Mouse (Mus musculus) activated CD4-positive, CD25-positive, alpha-beta regulatory T cell, adult 4 months (primary cell): ENCODE data around the gene Cyp24a1. TPM values are rescaled to one million over a fixed set of nuclear protein-coding genes. Genes with fewer than 3 reads are reported as not detected.

Experiments used
- ATAC-seq: one replicate; pipeline ENCODE4 v1.8.0; 2017
- polyA plus RNA-seq, 2 experiments: library from polyadenylated mRNA; unstranded; fragments of 100-300 nt; shearing (Covaris generic); gene quantifications; one replicate each; pipeline ENCODE4 v1.2.1; 2017

Gene Cyp24a1
- polyA plus RNA-seq: under 1 TPM in 1 of 2 experiments, not detected in 1; 0.19 TPM

DNA sequence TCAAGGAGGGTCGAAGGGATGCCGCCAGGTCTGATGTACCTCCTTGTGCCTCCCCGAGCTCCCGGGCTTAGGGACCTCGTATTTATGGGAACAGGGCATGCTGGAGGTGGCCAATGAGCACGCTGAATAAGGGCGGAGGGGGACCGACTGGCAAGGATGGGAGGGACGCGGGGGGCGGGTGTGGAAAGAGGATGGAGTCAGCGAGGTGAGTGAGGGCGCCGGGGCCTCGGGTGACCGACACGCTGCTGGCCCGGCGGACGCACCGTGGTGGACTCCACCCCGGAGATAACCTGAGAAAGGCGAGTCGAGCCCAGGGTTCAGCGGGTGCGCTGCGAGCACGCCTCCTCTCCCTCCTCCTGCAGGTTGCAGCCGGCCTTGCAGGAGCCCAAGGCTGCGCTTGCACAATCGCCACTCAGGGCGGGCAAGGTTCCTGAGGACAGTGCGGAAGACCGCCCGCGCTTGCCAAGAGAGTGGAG lies at the start of gene Cyp24a1:
TSS of gene Cyp24a1 (minus strand) at position 55 of the 476 bp plus-strand sequence.
- ATAC-seq: no peak

DNA sequence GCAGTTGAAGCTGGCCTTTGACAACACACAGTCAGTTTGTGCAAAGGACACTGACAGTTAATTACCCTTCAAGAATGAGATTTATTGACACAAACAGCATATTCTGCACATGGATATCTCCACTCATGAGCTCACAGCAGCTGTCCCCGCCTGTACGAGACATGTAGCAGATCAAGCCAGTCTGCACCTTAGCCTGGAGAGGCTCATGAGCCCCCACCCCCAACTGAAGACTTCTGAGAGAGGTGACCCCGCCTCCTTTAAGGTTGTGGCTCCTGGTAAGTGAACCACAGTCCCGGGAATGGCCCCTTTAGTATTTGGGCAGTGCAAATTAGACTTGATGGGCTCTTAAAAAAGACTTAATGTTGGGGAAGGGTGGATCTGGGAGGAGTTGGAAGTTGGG lies 48.8 kb upstream of the Cyp24a1 start:
- no peak for ATAC-seq

DNA sequence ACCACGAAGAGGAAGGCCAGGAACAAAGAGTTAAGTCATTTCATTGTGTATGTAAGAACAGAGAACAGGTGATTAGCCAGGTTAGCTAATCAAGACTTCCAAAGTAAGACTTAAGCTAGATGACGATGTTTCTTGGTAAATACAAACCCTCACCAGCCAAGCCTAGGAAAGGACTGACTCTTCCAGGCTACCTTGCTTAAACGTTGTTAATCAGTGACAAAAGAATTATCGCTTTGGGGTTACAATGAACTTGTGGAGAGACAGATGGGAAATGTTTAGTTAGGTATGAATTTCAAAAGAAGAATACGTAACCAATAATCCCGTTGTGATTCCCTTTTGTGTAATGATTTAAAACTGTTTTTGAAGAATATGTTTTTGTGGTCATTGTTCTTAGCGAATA lies 48.0 kb upstream of the Cyp24a1 start:
- no peak for ATAC-seq

DNA sequence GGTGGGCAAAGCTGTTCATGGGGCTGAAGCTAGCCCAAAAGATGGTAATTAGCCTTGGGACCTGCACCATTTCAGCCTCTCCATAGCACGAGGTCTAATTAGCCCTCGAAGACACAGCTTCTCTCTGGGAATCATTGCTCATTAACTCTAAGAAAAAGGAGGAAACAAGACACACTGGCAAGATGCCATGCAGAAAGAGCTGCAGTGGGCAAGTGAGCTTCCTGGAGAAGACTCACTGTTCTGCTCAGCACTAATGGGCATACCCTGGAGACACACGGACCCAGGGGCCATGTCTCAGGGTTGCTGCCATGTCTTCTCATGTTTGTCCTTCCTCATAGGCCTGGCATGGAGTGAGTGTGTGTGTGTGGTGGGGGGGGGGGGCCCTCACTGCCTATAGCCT lies 47.2 kb upstream of the Cyp24a1 start:
- ATAC-seq: no peak

DNA sequence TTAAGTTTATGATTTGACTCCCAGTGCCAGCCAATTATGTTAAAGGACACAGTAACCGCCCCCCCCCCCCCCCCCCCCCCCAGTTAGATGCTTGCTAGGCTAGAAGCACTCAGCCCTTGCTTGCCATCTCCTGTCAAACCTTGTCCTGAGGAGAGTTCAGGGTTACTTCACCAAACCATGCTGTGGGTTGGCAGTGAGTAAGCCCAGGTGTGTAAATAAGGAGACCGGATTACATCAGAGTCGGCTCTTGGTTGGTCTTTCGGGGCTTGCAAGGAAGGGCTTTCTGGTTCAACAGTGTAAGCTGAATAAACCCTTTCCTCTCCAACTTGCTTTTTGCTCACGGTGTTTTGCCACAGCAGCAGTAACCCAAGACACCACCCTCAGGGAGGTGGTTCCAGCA lies 46.7 kb upstream of the Cyp24a1 start:
- ATAC-seq: no peak

DNA sequence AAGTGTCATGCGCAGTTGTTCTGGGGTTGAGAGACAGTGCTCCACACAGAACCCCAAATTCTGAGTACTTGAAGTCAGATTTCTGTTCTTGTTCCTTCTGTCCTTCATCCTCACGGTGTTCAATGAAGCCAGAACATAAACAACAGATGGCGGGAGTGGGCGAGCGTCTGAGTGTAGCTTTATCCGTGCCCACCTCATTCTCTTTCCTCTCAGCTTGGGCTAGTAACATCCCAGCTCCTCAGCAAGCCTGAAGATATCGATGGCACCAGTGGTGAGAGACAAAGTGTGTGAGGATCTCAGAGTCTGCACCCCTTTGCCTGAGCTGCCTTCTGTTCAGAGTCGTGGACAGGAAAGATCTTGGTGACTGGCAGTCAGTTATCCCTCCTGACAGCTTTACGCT lies 42.3 kb upstream of the Cyp24a1 start:
- ATAC-seq: no peak

DNA sequence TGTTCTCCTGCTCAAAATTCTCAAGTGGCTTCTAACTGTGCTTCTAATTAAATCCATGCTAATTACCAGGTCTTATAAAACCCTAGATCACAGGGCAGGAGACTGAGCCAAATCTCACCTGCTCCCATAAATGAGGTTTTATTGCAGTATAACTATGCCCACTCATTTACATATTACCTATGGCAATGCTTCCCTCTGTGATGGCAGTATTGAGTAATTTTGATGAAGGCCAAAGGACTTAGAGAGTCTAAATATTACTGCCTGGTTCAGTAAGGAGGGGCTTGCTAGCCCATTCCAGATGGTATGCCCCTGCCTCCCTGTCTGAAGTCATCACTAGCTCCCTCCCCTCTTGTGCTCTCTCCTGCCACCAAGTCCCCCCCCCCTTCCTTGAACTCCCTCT lies 38.9 kb upstream of the Cyp24a1 start:
- no peak for ATAC-seq

DNA sequence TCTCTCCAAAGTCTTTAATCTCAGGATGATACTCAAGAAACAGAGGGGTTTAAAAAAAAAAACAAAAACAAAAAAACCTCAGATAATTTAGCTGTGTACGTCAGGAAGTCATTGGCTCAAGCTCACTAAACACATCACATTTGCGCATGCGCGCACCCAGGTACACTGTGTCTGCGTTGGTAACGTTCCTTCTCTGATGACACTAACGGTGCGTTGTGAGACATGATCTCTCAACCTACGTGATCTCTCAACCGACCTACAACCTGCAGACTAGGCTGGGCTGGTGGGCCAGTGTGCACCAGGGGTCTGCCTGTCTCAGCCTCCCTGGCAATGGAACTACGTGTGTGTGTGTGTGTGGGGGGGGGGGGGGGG lies 37.8 kb upstream of the Cyp24a1 start:
- no peak for ATAC-seq

DNA sequence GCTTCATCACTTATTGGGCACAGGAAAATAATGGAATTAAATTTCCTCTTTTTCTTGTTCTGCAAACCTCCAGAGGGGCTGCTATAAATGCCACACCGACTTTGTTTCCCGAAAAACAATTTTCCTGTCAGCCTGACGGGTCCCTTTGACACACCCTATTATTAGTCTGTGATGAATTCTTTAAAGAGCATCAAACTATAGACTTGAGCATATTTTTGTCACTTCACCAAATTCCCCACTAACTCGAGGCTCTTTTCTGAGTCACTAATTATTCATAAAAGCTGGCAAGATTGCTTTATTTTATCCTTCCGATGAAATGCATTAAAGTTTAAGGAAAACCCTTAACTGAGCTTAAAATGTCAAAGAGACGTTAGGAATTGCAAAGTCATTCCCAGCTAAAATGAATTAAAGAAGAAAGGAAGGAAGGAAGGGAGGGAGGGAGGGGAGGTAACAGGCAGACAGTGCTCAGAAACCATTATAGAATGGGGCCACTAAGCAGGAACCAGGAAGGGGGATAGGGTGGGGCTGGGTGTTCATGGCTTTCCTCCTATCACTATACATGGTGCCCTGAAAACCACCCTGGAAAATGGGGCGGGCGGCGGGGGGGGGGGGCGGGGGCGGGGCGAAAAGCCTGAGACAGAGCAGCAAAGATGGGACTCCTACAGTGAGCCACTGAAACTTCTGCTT lies 37.3 kb upstream of the Cyp24a1 start:
- no peak for ATAC-seq

DNA sequence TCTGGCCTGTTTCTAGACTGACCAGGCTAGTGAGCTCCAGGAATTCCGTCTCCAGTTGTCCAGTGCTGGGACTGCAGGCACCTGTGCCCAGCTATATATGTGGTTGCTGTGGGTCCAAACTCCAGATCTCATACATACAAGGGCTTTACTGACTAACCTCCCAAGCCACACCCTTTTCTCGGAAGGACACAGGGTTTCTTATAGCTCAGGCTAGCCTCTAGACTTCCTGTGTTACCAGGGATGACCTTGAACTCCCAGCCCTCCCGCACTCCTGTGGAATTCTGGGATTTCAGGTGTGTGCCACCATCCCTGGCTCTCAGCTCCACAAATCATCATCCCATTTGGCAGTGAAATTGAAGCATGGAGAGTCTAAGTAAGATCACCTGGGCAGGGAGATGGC lies 33.3 kb upstream of the Cyp24a1 start:
- ATAC-seq: no peak

DNA sequence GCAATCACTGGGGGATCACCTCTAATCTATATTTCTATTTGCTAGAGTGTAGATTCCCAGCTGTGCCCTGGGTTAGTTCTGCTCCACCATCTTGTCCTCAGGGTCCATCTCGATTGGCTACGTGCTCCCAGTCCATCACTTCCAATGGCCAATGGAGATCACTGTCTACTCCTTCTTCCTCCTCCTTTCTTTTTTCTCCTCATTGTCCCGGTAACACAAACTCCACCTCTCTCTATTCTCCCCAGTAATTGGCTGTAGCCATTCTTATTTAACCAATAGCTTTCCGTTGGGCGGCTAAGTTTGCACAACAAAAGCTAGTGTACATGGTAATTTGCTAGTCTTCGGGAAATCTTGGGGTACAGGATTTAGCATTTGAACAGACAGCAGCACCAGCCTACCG lies 32.8 kb upstream of the Cyp24a1 start:
- ATAC-seq: no peak

DNA sequence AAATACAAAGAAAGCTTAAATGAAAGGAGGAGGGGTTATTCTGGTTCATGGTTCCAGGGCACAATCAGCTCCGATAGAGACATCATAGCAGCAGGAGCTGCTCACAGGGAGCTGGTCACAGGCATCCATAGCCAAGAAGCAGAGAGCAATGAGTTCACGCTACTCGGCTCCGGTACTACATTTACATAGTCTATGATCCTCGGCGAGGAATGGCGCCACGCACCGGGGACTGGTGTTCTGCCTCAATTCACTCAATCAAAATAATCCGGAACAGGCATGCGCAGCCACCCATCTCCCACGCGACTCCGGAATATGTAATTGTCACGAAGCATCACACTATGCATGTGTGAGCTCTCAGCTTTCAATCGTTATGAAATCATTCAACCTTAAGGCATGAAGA lies 31.1 kb upstream of the Cyp24a1 start:
- ATAC-seq: no peak

DNA sequence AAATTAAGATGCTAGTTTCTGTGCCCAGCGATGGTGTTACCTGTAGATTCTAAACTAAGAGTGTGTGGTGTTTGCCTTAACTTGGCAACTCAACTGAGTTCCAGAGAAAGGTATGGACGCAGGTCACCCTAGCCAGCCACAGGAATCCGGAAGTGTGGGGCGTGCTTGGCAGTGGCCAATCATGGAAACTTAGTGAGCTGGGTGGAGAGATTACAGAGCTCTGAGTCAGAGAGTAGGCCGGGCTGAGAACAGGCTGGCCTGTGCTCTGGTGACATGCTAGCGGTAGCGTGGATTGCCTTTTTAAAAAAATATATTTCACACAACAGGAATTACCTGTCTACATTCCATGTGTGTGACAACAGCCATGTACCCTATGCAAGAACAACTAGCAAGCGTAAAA lies 29.6 kb upstream of the Cyp24a1 start:
- no peak for ATAC-seq

DNA sequence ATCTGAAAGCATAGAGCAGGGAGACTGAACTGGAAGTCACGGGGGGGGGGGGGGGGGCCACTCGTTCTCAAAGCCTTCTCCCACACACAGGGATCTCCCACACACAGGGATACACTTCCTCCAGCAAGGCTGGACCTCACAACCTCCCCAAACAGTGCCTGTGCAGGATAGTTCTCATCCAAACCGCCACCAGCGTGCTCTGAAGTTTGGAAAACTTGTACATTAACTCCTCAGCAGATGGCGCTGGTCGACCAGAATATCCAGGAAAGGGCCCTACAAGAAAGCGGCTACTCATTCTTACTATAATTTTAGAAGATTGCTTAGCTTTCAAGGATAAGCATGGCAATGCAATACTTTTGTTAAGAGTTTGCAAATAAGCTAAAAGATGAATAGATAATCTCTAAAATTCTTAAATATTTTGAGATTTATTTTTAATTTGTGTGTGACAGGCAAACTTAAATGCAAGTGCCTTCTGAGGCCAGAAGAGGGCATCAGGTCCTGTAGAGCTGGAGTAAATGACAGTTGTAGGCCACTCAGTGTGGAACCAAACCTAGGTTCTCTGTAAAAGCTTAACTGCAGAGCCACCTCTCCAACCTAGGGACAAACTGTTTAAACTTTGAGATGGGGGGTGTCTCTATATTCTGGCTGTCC lies 23.5 kb upstream of the Cyp24a1 start:
- peak; percentile 57 for ATAC-seq

DNA sequence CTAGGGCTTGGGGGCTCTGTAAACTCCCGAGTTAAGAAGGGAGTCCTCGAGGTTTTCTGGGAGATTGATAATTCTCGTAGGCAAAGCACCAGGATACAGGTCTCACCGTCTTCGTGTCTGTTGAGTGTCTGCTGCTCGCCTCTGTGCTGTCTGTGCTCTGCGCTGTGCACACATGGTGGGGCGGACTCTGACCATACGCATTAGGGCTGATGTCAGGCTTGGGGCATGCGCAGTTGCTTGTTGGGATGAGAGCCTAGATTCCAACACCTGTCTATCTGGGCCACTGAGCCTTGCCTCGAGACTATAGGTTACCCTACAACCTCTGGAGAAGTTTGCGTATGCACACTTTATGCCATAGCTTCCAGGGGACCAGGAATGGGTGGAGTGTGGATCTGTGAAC lies 16.8 kb upstream of the Cyp24a1 start:
- ATAC-seq: no peak

DNA sequence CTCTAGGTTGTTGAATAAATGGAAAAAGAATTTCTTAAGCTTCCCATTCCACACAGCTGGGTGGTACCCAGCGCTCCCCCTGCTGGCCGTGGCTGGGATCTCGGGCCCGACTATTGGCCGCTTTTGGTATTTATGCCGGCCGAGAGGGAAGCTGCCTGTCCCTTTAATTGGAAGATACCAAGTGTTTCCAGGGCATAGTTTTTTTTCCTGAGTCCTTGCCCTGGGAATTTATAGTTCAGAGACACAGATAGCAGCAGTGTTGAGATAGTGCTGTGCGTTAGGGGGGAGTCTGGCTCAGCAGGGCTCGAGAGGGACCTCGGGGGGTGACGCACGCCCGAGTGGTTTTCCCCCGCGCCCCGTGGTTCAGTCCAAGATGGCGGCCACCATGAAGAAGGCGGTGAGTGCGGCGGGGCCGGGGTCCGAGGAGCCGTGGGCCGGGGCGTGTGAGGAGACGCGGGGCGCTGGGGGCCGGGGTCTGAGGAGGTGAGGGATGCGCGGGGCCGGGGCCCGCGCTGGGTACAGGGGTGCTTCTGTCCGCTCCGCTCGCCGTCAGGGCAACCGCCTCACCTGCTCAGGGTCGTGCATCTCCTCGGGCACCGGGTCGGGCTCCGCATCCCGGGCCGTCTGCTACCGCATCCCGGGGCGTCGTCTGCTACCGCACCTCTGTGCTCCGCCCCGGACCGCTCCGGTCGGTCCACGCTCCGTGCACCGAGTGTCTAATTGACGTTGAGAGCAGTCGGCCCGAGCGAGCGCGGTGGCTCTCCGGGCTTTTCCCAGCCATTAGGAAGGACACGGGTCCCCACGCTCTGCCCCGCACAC lies 14.3 kb upstream of the Cyp24a1 start:
- peak; percentile 85 for ATAC-seq

DNA sequence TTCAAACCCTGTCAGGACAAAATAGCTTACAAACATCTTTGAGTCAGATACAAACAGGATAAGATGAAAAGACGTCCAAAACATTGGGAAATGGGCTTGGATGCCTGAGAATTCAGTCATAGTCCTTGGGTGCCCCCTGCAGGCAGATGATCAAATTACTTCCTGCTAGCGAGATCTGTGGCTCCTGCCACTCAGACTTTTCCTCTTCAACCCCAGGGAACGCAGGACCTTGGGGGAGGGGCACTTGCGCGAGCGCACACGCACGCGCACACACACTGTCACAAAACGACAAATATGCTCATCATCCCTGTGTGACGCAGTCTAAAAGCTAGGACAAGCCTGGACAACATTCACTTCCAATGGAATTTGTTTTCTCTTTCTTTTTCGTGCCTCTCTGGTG lies 11.9 kb upstream of the Cyp24a1 start:
- ATAC-seq: peak; percentile 27

DNA sequence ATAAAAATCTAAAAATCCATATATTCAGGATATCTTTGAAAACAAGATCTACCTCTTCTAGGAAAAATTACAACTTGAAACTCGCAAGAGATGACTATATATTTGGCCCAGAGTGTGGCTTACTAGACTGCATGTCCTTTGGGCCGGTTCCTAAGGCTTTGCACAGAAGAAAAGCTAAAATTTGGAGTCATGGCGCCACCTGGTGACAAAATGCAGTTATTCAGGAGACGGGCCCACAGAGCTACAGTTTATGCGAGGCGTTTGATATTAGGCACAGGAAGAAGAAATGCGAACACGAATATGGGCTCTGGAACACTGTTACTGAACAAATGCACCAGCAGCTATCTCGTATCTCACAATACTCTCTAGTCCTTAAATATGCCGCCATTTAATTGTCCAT lies 10.8 kb upstream of the Cyp24a1 start:
- peak; percentile 65 for ATAC-seq

DNA sequence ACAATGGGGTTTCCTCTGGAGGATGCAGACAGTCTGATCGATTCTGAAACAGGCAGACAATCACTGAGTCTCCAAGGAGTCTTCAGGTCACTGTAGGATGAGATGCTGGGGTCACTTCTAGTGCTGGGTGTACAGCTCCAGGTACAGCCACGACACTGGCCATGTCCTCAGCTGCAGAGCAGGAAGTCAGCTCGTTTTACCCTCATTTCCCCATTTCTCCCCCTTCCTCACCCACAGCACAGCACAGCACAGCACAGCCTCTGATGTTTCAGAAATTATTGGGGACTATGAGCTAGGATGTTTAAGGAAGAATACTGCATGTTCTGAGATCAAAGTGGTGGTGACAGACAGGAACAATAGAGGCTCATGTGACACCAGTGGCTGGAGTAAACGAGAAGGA lies 7.0 kb upstream of the Cyp24a1 start:
- ATAC-seq: no peak

DNA sequence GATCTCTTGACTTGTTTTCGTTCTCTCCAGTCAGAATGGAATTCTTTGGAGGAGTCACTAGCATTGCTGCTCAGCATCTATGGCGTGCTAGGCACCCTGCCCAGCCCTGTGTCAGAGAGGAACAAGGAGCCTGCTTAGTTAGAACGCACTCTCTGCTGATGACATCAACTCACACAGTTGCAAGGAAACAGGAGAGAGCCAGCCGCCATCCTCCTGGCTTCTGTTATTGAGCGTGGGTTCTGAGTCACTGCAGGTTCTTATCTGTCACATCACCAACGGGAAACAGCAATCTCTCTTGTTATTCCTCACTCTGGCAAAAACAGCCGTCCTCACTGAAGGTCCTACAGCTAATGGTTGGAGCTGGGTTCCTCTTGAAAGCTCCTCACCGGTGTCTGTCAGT lies 6.4 kb upstream of the Cyp24a1 start:
- no peak for ATAC-seq

DNA sequence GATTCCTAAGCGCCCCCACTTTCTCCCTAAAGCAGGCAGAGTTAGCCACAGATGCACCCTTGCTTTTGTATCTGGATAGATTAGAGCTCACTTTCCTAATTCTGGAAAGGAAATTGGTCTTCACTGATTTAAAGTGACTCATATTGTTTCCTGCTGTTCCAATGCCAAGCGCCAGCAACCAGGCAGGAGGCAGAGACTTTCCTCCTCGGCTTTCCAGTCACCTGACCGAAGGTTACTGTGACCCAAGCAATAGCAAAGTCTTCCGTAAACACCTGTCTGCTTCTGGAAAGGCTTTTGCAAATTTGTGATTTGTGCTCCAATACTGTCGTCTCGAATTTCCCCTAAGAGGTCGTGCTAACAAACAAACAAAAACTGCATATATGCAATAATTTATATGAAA lies 1.1 kb upstream of the Cyp24a1 start:
- no peak for ATAC-seq

DNA sequence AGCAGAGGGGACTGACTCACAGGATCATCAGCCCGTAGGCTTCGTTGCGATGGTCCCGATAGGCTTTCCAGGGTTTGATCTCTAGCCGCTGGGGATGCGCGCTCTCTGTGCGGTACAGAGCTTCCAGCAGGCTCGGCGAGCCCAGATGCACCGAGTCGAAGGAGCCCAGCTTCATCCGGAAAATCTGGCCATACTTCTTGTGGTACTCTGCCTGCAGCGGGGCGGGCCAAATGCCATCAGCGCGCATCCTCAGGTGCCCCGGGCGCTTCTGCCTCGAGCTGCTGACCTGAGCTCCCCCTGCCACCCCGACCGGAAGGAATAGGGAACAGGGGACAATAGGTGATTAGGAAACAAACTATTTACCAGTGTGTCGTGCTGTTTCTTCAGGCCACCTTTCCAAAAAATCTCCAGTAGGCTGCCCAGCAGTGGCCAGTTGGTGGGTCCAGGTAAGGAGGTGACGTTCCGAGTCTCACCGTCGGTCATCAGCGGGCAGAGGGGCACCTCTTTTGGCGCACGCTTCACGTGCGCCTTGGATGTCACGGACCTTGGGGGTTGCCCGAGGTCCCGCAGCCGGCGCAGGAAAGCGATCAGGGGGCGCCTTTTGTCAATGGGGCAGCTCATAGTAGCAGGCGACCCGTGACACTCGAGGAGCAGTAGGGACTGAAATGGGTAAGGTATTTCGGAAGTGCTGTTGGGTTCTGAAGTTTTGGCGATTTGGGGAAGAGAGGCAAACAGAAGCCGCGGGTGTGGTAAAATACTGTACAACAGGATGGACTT lies 603 bp downstream of the Cyp24a1 start, which contains the start of gene Pfdn4:
TSS of gene Pfdn4 (plus strand) at position 275 of the 777 bp plus-strand sequence.
- ATAC-seq: no peak
